Mouse (Mus musculus) midbrain, embryonic 13.5 days (tissue): ENCODE results near the gene Zfp992. TPM values are rescaled to one million over a fixed set of nuclear protein-coding genes. Genes with fewer than 3 reads are reported as not detected.
"Not testable (repeated sequence)": the region's sequence is repeated elsewhere in the genome, so short reads cannot be mapped to it uniquely, and the experiment has no call there.

ENCODE experiments used
- ATAC-seq: fragments of 200-750 bp; cut with Nextera tagmentation; 2 replicates; pipeline ENCODE4 v1.8.0; 2017; ENCODE audit warnings: mild to moderate bottlenecking, moderate TSS enrichment, moderate library complexity
- H3K27ac ChIP-seq: fragments of 300-500 bp; sonication (generic); 2 replicates; pipeline ENCODE4 v1.5.1; 2015; ENCODE audit warnings: inconsistent platforms, mild to moderate bottlenecking, moderate library complexity
- H3K27me3 ChIP-seq: fragments of 300-500 bp; sonication (generic); 2 replicates; pipeline ENCODE4 v1.6.1; 2015; ENCODE audit warnings: mild to moderate bottlenecking, inconsistent platforms
- H3K36me3 ChIP-seq: fragments of 300-500 bp; sonication (generic); 2 replicates; pipeline ENCODE4 v1.6.1; 2015; ENCODE audit warnings: mild to moderate bottlenecking, inconsistent platforms
- H3K4me1 ChIP-seq: fragments of 300-500 bp; sonication (generic); replicated peaks from 2 replicates; pipeline ENCODE4 v1.6.1; 2015; ENCODE audit warnings: inconsistent platforms
- H3K4me2 ChIP-seq: fragments of 300-500 bp; sonication (generic); replicated peaks from 2 replicates; pipeline ENCODE4 v1.6.1; 2015; ENCODE audit warnings: moderate library complexity, mild to moderate bottlenecking, inconsistent platforms
- H3K4me3 ChIP-seq: fragments of 300-500 bp; sonication (generic); replicated peaks from 2 replicates; pipeline ENCODE4 v1.5.1; 2015; ENCODE audit warnings: mild to moderate bottlenecking, inconsistent platforms
- H3K9ac ChIP-seq: fragments of 300-500 bp; sonication (generic); replicated peaks from 2 replicates; pipeline ENCODE4 v1.6.1; 2015; ENCODE audit warnings: mild to moderate bottlenecking, inconsistent platforms
- H3K9me3 ChIP-seq: fragments of 300-500 bp; sonication (generic); 2 replicates; pipeline ENCODE4 v1.6.1; 2016; ENCODE audit warnings: mild to moderate bottlenecking, inconsistent platforms
- WGBS: fragments of 180-500 bp; shearing (Covaris S2); methylation state at CpG from one replicate; pipeline ENCODE4 v1.1.7; 2015; 5-methylcytosine and 5-hydroxymethylcytosine counted together
- polyA plus RNA-seq: library from polyadenylated mRNA; unstranded; fragments of >200 nt; fragmentation: Nextera tagmentation; extraction: Ambion mirVana; gene quantifications from 2 replicates; pipeline ENCODE4 v1.2.1, GENCODE M21; 2015

The Zfp992 gene
- polyA plus RNA-seq, 1 experiment from 2014 or later: 2.0 TPM

DNA sequence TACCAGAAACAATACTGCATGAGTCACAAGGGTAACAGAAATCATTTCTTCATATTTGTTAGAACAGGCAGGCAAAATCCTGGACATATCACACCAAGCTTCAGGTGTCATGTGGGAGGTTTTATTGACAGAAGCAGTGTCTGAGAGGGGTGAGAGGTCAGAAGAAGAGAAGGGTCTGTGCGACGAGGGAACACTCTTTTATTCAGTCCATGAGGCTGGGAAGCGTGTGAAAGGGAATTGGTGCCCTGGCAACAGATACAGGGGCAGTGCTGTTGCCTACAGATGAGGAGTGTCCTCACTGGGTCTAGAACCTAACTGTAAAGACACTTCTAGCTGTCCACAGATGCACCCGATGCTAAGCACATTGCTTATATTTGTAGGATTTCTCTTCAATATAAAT, 46.2 kb downstream of the Zfp992 start:
- 0 out of 2 replicates have a peak, but pooled peaks have one; percentile 41 for ATAC-seq
- Histone ChIP-seq H3K36me3 (no peaks in the 10 kb centered on the region), H3K9me3 (peaks cover 62% of the 10 kb centered on the region), H3K9ac (no peak overlapping the region), H3K27ac (no peak overlapping the region), H3K27me3 (no peaks in the 10 kb centered on the region), H3K4me1 (no peaks in the 10 kb centered on the region), H3K4me2 (no peak overlapping the region), H3K4me3 (no peak overlapping the region)
- 68% methylated on average over 4 of the region's 4 CpGs for WGBS

DNA sequence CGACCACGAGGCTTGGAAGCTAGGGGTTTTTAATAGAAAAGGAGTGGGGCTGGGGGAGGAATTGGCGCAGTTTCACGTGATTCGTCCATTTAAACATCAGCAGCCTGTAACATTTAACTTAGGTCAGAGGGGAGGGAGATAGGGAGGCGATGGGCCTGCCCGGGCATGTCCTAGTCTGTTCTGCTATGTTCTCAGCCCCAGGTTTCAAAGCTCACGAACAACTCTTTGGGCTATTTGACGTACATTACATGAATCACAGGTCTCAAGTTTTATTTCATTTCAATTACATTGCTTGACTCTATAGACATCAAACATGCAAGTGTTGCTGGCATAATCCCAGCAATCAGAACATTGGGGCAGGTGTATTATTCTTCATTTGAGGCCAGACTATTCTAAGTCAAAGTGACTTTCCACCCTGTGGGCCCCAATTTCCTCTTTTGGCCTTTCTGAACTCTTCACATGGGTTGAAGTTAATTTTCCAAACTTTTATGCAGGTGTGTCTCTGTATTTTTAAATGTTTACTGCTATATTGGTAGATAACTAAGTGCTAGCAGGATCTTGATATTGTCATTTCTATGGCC, 49.0 kb downstream of the Zfp992 start:
- H3K4me3 ChIP-seq, H3K9ac ChIP-seq, H3K36me3 ChIP-seq, H3K4me2 ChIP-seq, ATAC-seq, H3K4me1 ChIP-seq, H3K27me3 ChIP-seq, H3K27ac ChIP-seq: not testable (repeated sequence)
- peaks cover 54% of the 10 kb centered on the region for H3K9me3 ChIP-seq
- WGBS: 82% methylated on average over 9 of the region's 9 CpGs

DNA sequence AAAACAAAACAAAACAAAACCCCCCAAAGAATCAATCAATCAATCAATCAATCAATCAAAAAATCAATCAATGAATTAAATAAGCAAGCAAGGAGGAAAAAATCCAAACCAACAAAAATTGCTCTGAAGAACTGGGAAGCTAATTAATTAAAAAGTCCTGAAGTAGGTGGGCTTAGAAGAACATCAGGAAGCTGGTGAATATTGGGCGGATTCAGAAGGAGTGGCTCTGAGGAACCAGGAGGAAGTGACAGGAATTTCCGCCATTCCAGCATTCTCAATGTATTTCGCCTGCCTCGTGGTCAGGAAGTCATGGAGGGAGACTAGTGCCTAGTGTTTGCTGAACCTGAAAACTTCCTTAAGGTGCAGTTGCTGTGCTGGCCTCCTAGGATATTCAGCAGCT, 52.9 kb downstream of the Zfp992 start, which contains the start of gene Zfp981:
TSS of gene Zfp981 (plus strand) at position 301 of the 400 bp plus-strand sequence.
- not testable (repeated sequence) for H3K4me1 ChIP-seq, ATAC-seq, H3K27me3 ChIP-seq, H3K4me2 ChIP-seq, H3K4me3 ChIP-seq, H3K27ac ChIP-seq, H3K9ac ChIP-seq, H3K36me3 ChIP-seq
- peaks cover 28% of the 10 kb centered on the region for H3K9me3 ChIP-seq
- 85% methylated on average over 4 of the region's 4 CpGs for WGBS

DNA sequence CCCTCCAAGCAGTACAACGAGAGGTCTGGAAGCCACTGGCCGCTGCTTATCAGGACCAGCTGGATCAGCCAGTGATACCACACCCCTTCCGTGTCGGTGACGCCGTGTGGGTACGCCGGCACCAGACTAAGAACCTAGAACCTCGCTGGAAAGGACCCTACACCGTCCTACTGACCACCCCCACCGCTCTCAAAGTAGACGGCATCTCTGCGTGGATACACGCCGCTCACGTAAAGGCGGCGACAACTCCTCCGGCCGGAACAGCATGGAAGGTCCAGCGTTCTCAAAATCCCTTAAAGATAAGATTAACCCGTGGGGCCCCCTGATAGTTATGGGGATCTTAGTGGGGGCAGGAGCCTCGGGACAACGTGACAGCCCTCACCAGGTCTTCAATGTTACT, 60.2 kb downstream of the Zfp992 start:
- not testable (repeated sequence) for H3K4me1 ChIP-seq, H3K36me3 ChIP-seq, H3K27ac ChIP-seq, H3K4me3 ChIP-seq, ATAC-seq, H3K9ac ChIP-seq, H3K27me3 ChIP-seq, H3K4me2 ChIP-seq
- WGBS: 96% methylated on average over 18 of the region's 24 CpGs
- peaks cover 16% of the 10 kb centered on the region for H3K9me3 ChIP-seq

DNA sequence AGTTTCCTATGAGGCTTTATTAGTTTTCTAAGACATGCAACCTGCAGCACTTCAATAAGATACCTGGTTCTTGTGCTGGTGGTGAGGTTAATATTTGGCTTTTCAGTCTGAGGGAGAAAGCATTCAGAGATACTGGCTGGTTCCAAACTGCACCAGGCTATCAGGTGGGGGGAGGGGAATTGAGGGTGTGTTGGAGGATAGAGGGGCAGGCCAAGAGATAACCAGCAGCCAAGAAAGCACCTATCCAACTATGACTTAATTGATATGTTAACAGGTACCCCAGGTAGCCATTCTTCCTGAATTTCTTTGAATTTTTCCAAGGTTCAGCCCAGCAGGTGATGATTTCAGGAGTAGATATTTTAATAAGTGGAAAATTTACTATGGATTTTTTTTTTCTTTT, 63.0 kb downstream of the Zfp992 start:
- not testable (repeated sequence) for H3K36me3 ChIP-seq, H3K4me2 ChIP-seq, H3K27ac ChIP-seq, ATAC-seq, H3K4me3 ChIP-seq, H3K4me1 ChIP-seq, H3K9ac ChIP-seq, H3K27me3 ChIP-seq
- peaks cover 38% of the 10 kb centered on the region for H3K9me3 ChIP-seq

DNA sequence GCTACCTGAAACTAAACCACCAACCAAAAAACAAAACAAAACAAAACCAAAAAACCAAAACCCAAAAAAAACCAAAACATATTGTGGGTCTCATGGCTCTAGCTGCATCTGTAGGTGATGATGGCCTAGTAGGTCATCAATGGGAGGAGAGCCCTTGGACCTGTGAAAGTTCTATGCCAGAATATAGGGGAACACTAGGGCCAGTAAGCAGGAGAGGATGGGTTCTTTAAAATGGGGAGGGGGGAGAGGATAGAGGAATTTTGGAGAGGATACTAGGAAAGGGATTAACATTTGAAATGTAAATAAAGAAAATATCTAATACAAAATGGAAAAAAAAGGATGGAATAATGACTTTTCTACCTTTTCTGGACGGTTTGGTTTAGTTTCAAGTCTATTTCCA, 67.7 kb downstream of the Zfp992 start:
- Histone ChIP-seq H3K4me3 (no peak overlapping the region), H3K9me3 (peaks cover 72% of the 10 kb centered on the region), H3K27ac (no peak overlapping the region), H3K4me1 (no peaks in the 10 kb centered on the region), H3K27me3 (no peaks in the 10 kb centered on the region), H3K4me2 (no peak overlapping the region), H3K36me3 (no peaks in the 10 kb centered on the region), H3K9ac (no peak overlapping the region)
- no peak for ATAC-seq
- WGBS: 56% methylated on average over 1 of the region's 1 CpGs

DNA sequence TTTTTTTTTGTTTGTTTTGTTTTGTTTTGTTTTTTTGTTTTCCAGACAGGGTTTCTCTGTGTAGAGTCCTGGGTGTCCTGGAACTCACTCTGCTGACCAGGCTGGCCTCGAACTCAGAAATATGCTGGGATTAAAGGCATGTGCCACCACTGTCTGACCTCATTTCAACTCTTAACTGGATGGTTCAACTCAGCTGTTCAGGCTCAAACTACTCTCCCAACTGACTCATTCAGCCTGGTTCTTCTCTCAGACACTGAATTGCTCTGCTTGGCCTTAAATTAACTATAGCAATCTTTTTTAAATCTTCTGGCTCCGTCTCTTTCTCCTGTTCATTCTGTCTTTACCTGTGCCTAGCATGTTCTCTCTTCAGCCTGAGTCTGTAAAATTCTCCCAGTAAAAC, 68.3 kb downstream of the Zfp992 start:
- H3K4me2 ChIP-seq, ATAC-seq, H3K27ac ChIP-seq, H3K9ac ChIP-seq, H3K27me3 ChIP-seq, H3K4me1 ChIP-seq, H3K4me3 ChIP-seq, H3K36me3 ChIP-seq: not testable (repeated sequence)
- 66% methylated on average over 2 of the region's 2 CpGs for WGBS
- peaks cover 75% of the 10 kb centered on the region for H3K9me3 ChIP-seq

Other genes with a start within 250 kb of the Zfp992 start
- 0.09 TPM in 1 of 2 replicates, not detected in the other for gene Zfp981, start 53.0 kb downstream of the Zfp992 start, polyA plus RNA-seq
- gene Zfp993, start 161.9 kb downstream of the Zfp992 start, polyA plus RNA-seq: 1.1 and 2.1 TPM in 2 replicates